Mouse (Mus musculus) stomach, postnatal 0 days (tissue): Measurements from ENCODE around the gene Emilin3. TPM values are rescaled to one million over a fixed set of nuclear protein-coding genes. Genes with fewer than 3 reads are reported as not detected.

Source experiments
- ATAC-seq: fragments of 200-750 bp; cut with Nextera tagmentation; 2 replicates; pipeline ENCODE4 v1.8.0; 2017; ENCODE audit not compliant: low FRiP score, low TSS enrichment
- DNase-seq: peaks from one replicate; pipeline ENCODE4 v3.0.0-alpha.2; 2016; ENCODE audit warnings: low spot score
- H3K27ac ChIP-seq: fragments of 300-500 bp; sonication (generic); replicated peaks from 2 replicates; pipeline ENCODE4 v1.5.1; 2014; ENCODE audit warnings: mild to moderate bottlenecking, control low read depth
- H3K27me3 ChIP-seq: fragments of 300-500 bp; sonication (generic); 2 replicates; pipeline ENCODE4 v1.6.1; 2014; ENCODE audit warnings: low read length; ENCODE audit not compliant: control insufficient read depth, insufficient read depth
- H3K36me3 ChIP-seq: fragments of 300-500 bp; sonication (generic); 2 replicates; pipeline ENCODE4 v1.6.1; 2014; ENCODE audit warnings: low read length, mixed read lengths; ENCODE audit not compliant: control insufficient read depth, insufficient read depth
- H3K4me1 ChIP-seq: fragments of 300-500 bp; sonication (generic); replicated peaks from 2 replicates; pipeline ENCODE4 v1.6.1; 2014; ENCODE audit warnings: antibody characterized with exemption; ENCODE audit not compliant: control insufficient read depth, insufficient read depth
- H3K4me2 ChIP-seq: fragments of 300-500 bp; sonication (generic); replicated peaks from 2 replicates; pipeline ENCODE4 v1.6.1; 2014; ENCODE audit warnings: low read depth, mild to moderate bottlenecking, control low read depth, moderate library complexity
- H3K4me3 ChIP-seq: fragments of 300-500 bp; sonication (generic); 2 replicates; pipeline ENCODE4 v1.5.1; 2014; ENCODE audit warnings: low read depth, low read length, control low read depth
- H3K9ac ChIP-seq: fragments of 300-500 bp; sonication (generic); 2 replicates; pipeline ENCODE4 v1.6.1; 2014; ENCODE audit warnings: mild to moderate bottlenecking, low read length, control low read depth, mixed read lengths
- H3K9me3 ChIP-seq: fragments of 300-500 bp; sonication (generic); 2 replicates; pipeline ENCODE4 v1.6.1; 2016; ENCODE audit warnings: low read length; ENCODE audit not compliant: control insufficient read depth
- CTCF ChIP-seq: IDR thresholded peaks from 2 replicates; pipeline ENCODE4 v1.5.1; 2016; ENCODE audit warnings: antibody characterized with exemption, low read depth, mild to moderate bottlenecking, moderate library complexity
- EP300 ChIP-seq: optimal IDR thresholded peaks from 2 replicates; pipeline ENCODE3; 2016; ENCODE audit warnings: antibody characterized with exemption
- WGBS: fragments of 180-500 bp; shearing (Covaris S2); extraction: QIAGEN DNeasy Blood & Tissue Kit; methylation state at CpG from one replicate; pipeline ENCODE4 v1.1.7; 2014; 5-methylcytosine and 5-hydroxymethylcytosine counted together
- polyA plus RNA-seq: library from polyadenylated mRNA; unstranded; fragments of >200 nt; fragmentation: Nextera tagmentation; extraction: Ambion mirVana; gene quantifications from 2 replicates; pipeline ENCODE4 v1.2.1, GENCODE M21; 2015

Gene Emilin3
- polyA plus RNA-seq, 1 experiment from 2014 or later: 7.2 TPM

GRCm38 (mm10) chr2:160874231-160874877, 37.8 kb downstream of the Emilin3 start:
- H3K4me1 ChIP-seq: no peaks in the 10 kb centered on the region
- H3K36me3 ChIP-seq: no peaks in the 10 kb centered on the region
- no peak overlapping the region for H3K4me3 ChIP-seq
- H3K4me2 ChIP-seq: no peak overlapping the region
- 62% methylated on average over 5 of the region's 5 CpGs for WGBS
- H3K9me3 ChIP-seq: no peaks in the 10 kb centered on the region
- no peak overlapping the region for H3K27ac ChIP-seq
- DNase-seq (no peak), ATAC-seq (no peak)
- no peaks in the 10 kb centered on the region for H3K27me3 ChIP-seq
- TF ChIP-seq CTCF (no peak), EP300 (no peak)
- no peak overlapping the region for H3K9ac ChIP-seq

- Histone ChIP-seq H3K4me3 (peak within 1 kb of the TSS; percentile 92), H3K4me1 (no peaks in the 10 kb centered on the region), H3K9ac (peak within 1 kb of the TSS; percentile 96), H3K36me3 (no peaks in the 10 kb centered on the region), H3K27ac (peak within 1 kb of the TSS; percentile 97), H3K9me3 (no peaks in the 10 kb centered on the region), H3K27me3 (no peaks in the 10 kb centered on the region), H3K4me2 (peak within 1 kb of the TSS; percentile 81)
- WGBS: under 1% methylated on average over 34 of the region's 48 CpGs
- DNase-seq (peak; percentile 92), ATAC-seq (peak; percentile 96)
- TF ChIP-seq CTCF: no peak; the same call in 1 of the 2 replicates
- no peak for TF ChIP-seq EP300
Observed at GRCm38 (mm10) chr2:160872890-160873382, 39.2 kb downstream of the Emilin3 start, which contains the start of gene Zhx3. Zhx3 (minus strand) TSS chr2:160872998.

- DNase-seq: peak; percentile 76
- no peaks in the 10 kb centered on the region for H3K9me3 ChIP-seq
- 1% methylated on average over 32 of the region's 47 CpGs for WGBS
- H3K27me3 ChIP-seq: no peaks in the 10 kb centered on the region
- TF ChIP-seq CTCF: no peak
- no peak for TF ChIP-seq EP300
- H3K4me3 ChIP-seq: peak overlapping the region; percentile 92
- no peaks in the 10 kb centered on the region for H3K4me1 ChIP-seq
- H3K4me2 ChIP-seq: peak overlapping the region; percentile 81
- H3K27ac ChIP-seq: peak overlapping the region; percentile 97
- peak; percentile 87 for ATAC-seq
- no peaks in the 10 kb centered on the region for H3K36me3 ChIP-seq
- H3K9ac ChIP-seq: peak overlapping the region; percentile 96
Observed at GRCm38 (mm10) chr2:160872395-160872794, 39.7 kb downstream of the Emilin3 start.

- H3K27me3 ChIP-seq: no peaks in the 10 kb centered on the region
- no peak overlapping the region for H3K9ac ChIP-seq
- no peaks in the 10 kb centered on the region for H3K36me3 ChIP-seq
- H3K4me3 ChIP-seq: no peak overlapping the region
- H3K27ac ChIP-seq: no peak overlapping the region
- ATAC-seq (no peak), DNase-seq (no peak)
- no peak overlapping the region for H3K4me2 ChIP-seq
- H3K9me3 ChIP-seq: no peaks in the 10 kb centered on the region
- 77% methylated on average over 3 of the region's 3 CpGs for WGBS
- TF ChIP-seq CTCF: no peak
- no peak for TF ChIP-seq EP300
- no peaks in the 10 kb centered on the region for H3K4me1 ChIP-seq
Observed at GRCm38 (mm10) chr2:160871310-160871709, 40.8 kb downstream of the Emilin3 start.

GRCm38 (mm10) chr2:160869446-160869845, 42.7 kb downstream of the Emilin3 start:
- whole genome bisulfite sequencing: 76% methylated on average over 3 of the region's 3 CpGs
- TF ChIP-seq CTCF: no peak
- no peak for TF ChIP-seq EP300
- DNase-seq: no peak

GRCm38 (mm10) chr2:160865266-160865665, 46.9 kb downstream of the Emilin3 start:
- Histone ChIP-seq H3K4me1 (no peaks in the 10 kb centered on the region), H3K27me3 (no peaks in the 10 kb centered on the region), H3K36me3 (no peaks in the 10 kb centered on the region), H3K27ac (no peak overlapping the region), H3K4me3 (no peak overlapping the region), H3K9ac (no peak overlapping the region), H3K4me2 (no peak overlapping the region), H3K9me3 (no peaks in the 10 kb centered on the region)
- WGBS: 82% methylated on average over 2 of the region's 2 CpGs
- DNase-seq (no peak), ATAC-seq (no peak)
- TF ChIP-seq CTCF: no peak
- TF ChIP-seq EP300: no peak

More at GRCm38 (mm10) chr2:160869446-160869845, 42.7 kb downstream of the Emilin3 start:
- Histone ChIP-seq H3K36me3 (no peaks in the 10 kb centered on the region), H3K4me1 (no peaks in the 10 kb centered on the region), H3K9ac (no peak overlapping the region), H3K27me3 (no peaks in the 10 kb centered on the region), H3K4me2 (no peak overlapping the region), H3K27ac (no peak overlapping the region), H3K9me3 (no peaks in the 10 kb centered on the region), H3K4me3 (no peak overlapping the region)
- no peak for ATAC-seq
